Mouse (Mus musculus) MEL (cell line): ENCODE measurements around the gene Plekho1. TPM values are rescaled to one million over a fixed set of nuclear protein-coding genes. Genes with fewer than 3 reads are reported as not detected.

ENCODE experiments used
- DNase-seq: peaks from one replicate; pipeline ENCODE4 v3.0.0; 2011; ENCODE audit warnings: low read depth, low spot score
- H3K27ac ChIP-seq: 2 replicates; pipeline ENCODE4 v1.5.1; 2012; ENCODE audit warnings: low read depth, mild to moderate bottlenecking, control low read depth, low read length, moderate library complexity; ENCODE audit not compliant: control insufficient read depth
- H3K27me3 ChIP-seq, 2 experiments: fragments of 150-350 bp in 1 of 2; sonication (generic) in 1 of 2; 2 replicates each; pipeline ENCODE4 v1.6.1; 2012; ENCODE audit warnings: low read length in 2 of 2, mild to moderate bottlenecking in 2 of 2, improper control_type of control experiment in 1 of 2, moderate library complexity in 1 of 2; ENCODE audit not compliant: insufficient read depth in 2 of 2, control insufficient read depth in 1 of 2
- H3K36me3 ChIP-seq, 2 experiments: 2 replicates each; pipeline ENCODE4 v1.6.1; 2012 to 2014; ENCODE audit warnings: low read length in 2 of 2, improper control_type of control experiment in 1 of 2, inconsistent platforms in 1 of 2, mild to moderate bottlenecking in 1 of 2; ENCODE audit not compliant: insufficient read depth in 2 of 2, control insufficient read depth in 1 of 2
- H3K4me1 ChIP-seq, 2 experiments: fragments of 150-350 bp in 1 of 2; sonication (generic) in 1 of 2; 2 replicates each; pipeline ENCODE4 v1.6.1; 2012; ENCODE audit warnings: low read length in 2 of 2, improper control_type of control experiment in 1 of 2, mild to moderate bottlenecking in 1 of 2; ENCODE audit not compliant: insufficient read depth in 2 of 2, control insufficient read depth in 1 of 2
- H3K4me3 ChIP-seq, 2 experiments: fragments of 150-350 bp in 1 of 2; sonication (generic) in 1 of 2; 2 replicates each; pipeline ENCODE4 v1.5.1; 2012; ENCODE audit warnings: low read depth in 2 of 2, low read length in 2 of 2, mild to moderate bottlenecking in 2 of 2, moderate library complexity in 2 of 2, control low read depth in 1 of 2, improper control_type of control experiment in 1 of 2; ENCODE audit not compliant: control insufficient read depth in 1 of 2, insufficient read depth in 1 of 2
- H3K79me2 ChIP-seq: 2 replicates; pipeline ENCODE4 v1.6.1; 2012; ENCODE audit warnings: mild to moderate bottlenecking, low read length, moderate library complexity; ENCODE audit not compliant: control insufficient read depth, poor library complexity, insufficient read depth
- H3K9ac ChIP-seq: 2 replicates; pipeline ENCODE4 v1.6.1; 2012; ENCODE audit warnings: low read depth, mild to moderate bottlenecking, control low read depth, low read length, moderate library complexity; ENCODE audit not compliant: control insufficient read depth, poor library complexity, severe bottlenecking
- H3K9me3 ChIP-seq: fragments of 150-350 bp; sonication (generic); replicated peaks from 2 replicates; pipeline ENCODE4 v1.6.1; 2012; ENCODE audit warnings: mild to moderate bottlenecking, low read length, improper control_type of control experiment, moderate library complexity; ENCODE audit not compliant: insufficient read depth
- BHLHE40 ChIP-seq: IDR thresholded peaks from 2 replicates; pipeline ENCODE4 v1.6.1; 2012; ENCODE audit warnings: low read depth, mild to moderate bottlenecking, inconsistent platforms, low read length, improper control_type of control experiment, borderline replicate concordance
- CHD1 ChIP-seq: IDR thresholded peaks from 2 replicates; pipeline ENCODE4 v1.6.1; 2012; ENCODE audit warnings: low read depth, mild to moderate bottlenecking, inconsistent platforms, low read length, improper control_type of control experiment
- CHD2 ChIP-seq: IDR thresholded peaks from 2 replicates; pipeline ENCODE4 v1.6.1; 2011; ENCODE audit warnings: low read length, improper control_type of control experiment
- E2F4 ChIP-seq: IDR thresholded peaks from 2 replicates; pipeline ENCODE4 v1.6.1; 2011; ENCODE audit warnings: low read depth, low read length, improper control_type of control experiment, borderline replicate concordance
- ELF1 ChIP-seq: IDR thresholded peaks from 2 replicates; pipeline ENCODE4 v1.6.1; 2014; ENCODE audit warnings: low read depth, mild to moderate bottlenecking, inconsistent platforms, low read length, improper control_type of control experiment, moderate library complexity
- EP300 ChIP-seq, 2 experiments: IDR thresholded peaks; 2 replicates each; pipeline ENCODE4 v1.6.1; 2011; ENCODE audit warnings: improper control_type of control experiment in 2 of 2, low read length in 2 of 2, low read depth in 1 of 2, mild to moderate bottlenecking in 1 of 2
- ETS1 ChIP-seq: IDR thresholded peaks from 2 replicates; pipeline ENCODE4 v1.6.1; 2012; ENCODE audit warnings: low read depth, mild to moderate bottlenecking, inconsistent platforms, low read length, improper control_type of control experiment, moderate library complexity
- GABPA ChIP-seq: IDR thresholded peaks from 2 replicates; pipeline ENCODE4 v1.6.1; 2012; ENCODE audit warnings: low read depth, mild to moderate bottlenecking, inconsistent platforms, low read length, improper control_type of control experiment, moderate library complexity
- GATA1 ChIP-seq: IDR thresholded peaks from 2 replicates; pipeline ENCODE4 v1.6.1; 2011; ENCODE audit warnings: low read depth, low read length, improper control_type of control experiment
- HCFC1 ChIP-seq: IDR thresholded peaks from 2 replicates; pipeline ENCODE4 v1.6.1; 2012; ENCODE audit warnings: low read depth, mild to moderate bottlenecking, inconsistent platforms, low read length, improper control_type of control experiment, moderate library complexity
- JUND ChIP-seq: IDR thresholded peaks from 2 replicates; pipeline ENCODE4 v1.6.1; 2011; ENCODE audit warnings: low read depth, mild to moderate bottlenecking, improper control_type of control experiment, low read length
- MAZ ChIP-seq: IDR thresholded peaks from 2 replicates; pipeline ENCODE4 v1.6.1; 2012; ENCODE audit warnings: low read depth, mild to moderate bottlenecking, inconsistent platforms, low read length, improper control_type of control experiment
- MEF2A ChIP-seq: IDR thresholded peaks from 2 replicates; pipeline ENCODE4 v1.6.1; 2014; ENCODE audit warnings: low read depth, mild to moderate bottlenecking, inconsistent platforms, low read length, improper control_type of control experiment; ENCODE audit not compliant: poor library complexity, insufficient replicate concordance, severe bottlenecking; ENCODE audit errors: extremely low read depth
- MYB ChIP-seq: IDR thresholded peaks from 2 replicates; pipeline ENCODE4 v1.6.1; 2011; ENCODE audit warnings: mild to moderate bottlenecking, low read depth, low read length, improper control_type of control experiment
- MYC ChIP-seq: IDR thresholded peaks from 2 replicates; pipeline ENCODE4 v1.6.1; 2011; ENCODE audit warnings: low read depth, mild to moderate bottlenecking, low read length, improper control_type of control experiment, moderate library complexity
- NELFE ChIP-seq: IDR thresholded peaks from 2 replicates; pipeline ENCODE4 v1.6.1; 2011; ENCODE audit warnings: low read depth, low read length, improper control_type of control experiment
- POLR2A ChIP-seq, 2 experiments: IDR thresholded peaks; 2 replicates each; pipeline ENCODE4 v1.6.1; 2011 to 2012; ENCODE audit warnings: low read length in 2 of 2, mild to moderate bottlenecking in 2 of 2, control low read depth in 1 of 2, improper control_type of control experiment in 1 of 2, low read depth in 1 of 2, moderate library complexity in 1 of 2; ENCODE audit not compliant: control insufficient read depth in 1 of 2, insufficient read depth in 1 of 2, poor library complexity in 1 of 2
- POLR2AphosphoS2 ChIP-seq: IDR thresholded peaks from 2 replicates; pipeline ENCODE4 v1.6.1; 2011; ENCODE audit warnings: low read length, improper control_type of control experiment
- POLR2AphosphoS5 ChIP-seq: IDR thresholded peaks from 2 replicates; pipeline ENCODE4 v1.6.1; 2012; ENCODE audit warnings: low read depth, borderline replicate concordance, mild to moderate bottlenecking, inconsistent platforms, low read length, moderate library complexity, mixed read lengths
- RAD21 ChIP-seq: IDR thresholded peaks from 2 replicates; pipeline ENCODE4 v1.6.1; 2011; ENCODE audit warnings: mild to moderate bottlenecking, low read depth, low read length, improper control_type of control experiment
- RCOR1 ChIP-seq: IDR thresholded peaks from 2 replicates; pipeline ENCODE4 v1.6.1; 2012; ENCODE audit warnings: low read depth, mild to moderate bottlenecking, inconsistent platforms, low read length, improper control_type of control experiment
- SIN3A ChIP-seq: IDR thresholded peaks from 2 replicates; pipeline ENCODE4 v1.6.1; 2012; ENCODE audit warnings: low read length, improper control_type of control experiment, inconsistent platforms
- TBP ChIP-seq: IDR thresholded peaks from 2 replicates; pipeline ENCODE4 v1.8.0; 2011; ENCODE audit warnings: low read depth, low read length, improper control_type of control experiment
- TCF12 ChIP-seq: IDR thresholded peaks from 2 replicates; pipeline ENCODE4 v1.6.1; 2014; ENCODE audit warnings: low read depth, mild to moderate bottlenecking, inconsistent platforms, low read length, improper control_type of control experiment, moderate library complexity
- USF1 ChIP-seq: IDR thresholded peaks from 2 replicates; pipeline ENCODE4 v1.6.1; 2014; ENCODE audit warnings: low read depth, mild to moderate bottlenecking, inconsistent platforms, low read length, improper control_type of control experiment, moderate library complexity
- ZC3H11A ChIP-seq: IDR thresholded peaks from 2 replicates; pipeline ENCODE4 v1.6.1; 2012; ENCODE audit warnings: low read depth, mild to moderate bottlenecking, inconsistent platforms, low read length, improper control_type of control experiment
- ZMIZ1 ChIP-seq: IDR thresholded peaks from 2 replicates; pipeline ENCODE4 v1.6.1; 2012; ENCODE audit warnings: low read depth, mild to moderate bottlenecking, inconsistent platforms, low read length, improper control_type of control experiment, moderate library complexity
- ZNF384 ChIP-seq: IDR thresholded peaks from 2 replicates; pipeline ENCODE4 v1.6.1; 2012; ENCODE audit warnings: low read depth, mild to moderate bottlenecking, inconsistent platforms, low read length, improper control_type of control experiment
- polyA plus RNA-seq, 2 experiments: library from polyadenylated mRNA; stranded (reverse) in 1 of 2; unstranded in 1 of 2; fragments of >175 nt in 1 of 2; fragments of >200 nt in 1 of 2; gene quantifications; 2 replicates each; pipeline versions ENCODE4 v1.2.1 to v1.2.4; 2012; ENCODE audit warnings: low replicate concordance in 2 of 2, low read depth in 1 of 2; ENCODE audit not compliant: insufficient read length in 2 of 2, insufficient read depth in 1 of 2, missing spikeins in 1 of 2
- total RNA-seq: library from RNA; depleted of rRNA; stranded (reverse); fragments of 300-350 nt; gene quantifications from 2 replicates; pipeline ENCODE4 v1.2.3, GENCODE M21; 2012

Plekho1 gene
- total and polyA plus RNA-seq, 3 experiments, result 4.2 to 19.2 TPM; not detected in 1

DNA sequence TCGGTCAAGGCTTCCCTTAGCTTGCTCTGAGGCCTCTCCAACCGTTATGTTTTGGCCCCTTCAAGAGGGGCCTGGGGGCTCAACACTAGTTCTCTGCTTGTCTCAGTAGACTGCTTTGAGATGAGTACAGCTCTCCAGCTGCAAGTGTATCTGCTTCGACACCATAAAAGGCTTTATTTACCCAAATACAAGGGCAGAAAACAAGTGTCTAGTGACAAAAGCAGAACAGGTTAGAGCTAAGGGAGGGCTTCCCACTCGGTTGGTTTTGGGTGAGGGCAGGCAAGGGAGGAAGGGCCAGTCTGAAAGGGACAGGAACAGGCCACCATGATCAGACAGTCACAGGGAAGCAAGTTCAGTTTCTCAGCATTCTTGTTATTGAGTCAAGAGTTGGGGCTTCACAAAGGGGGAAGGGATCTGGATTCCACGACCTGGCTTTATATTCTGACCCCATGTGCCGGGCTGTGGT is 1.4 kb downstream of the Plekho1 start (continued):
- no peak for TF ChIP-seq MEF2A
- no peak for TF ChIP-seq TBP

DNA sequence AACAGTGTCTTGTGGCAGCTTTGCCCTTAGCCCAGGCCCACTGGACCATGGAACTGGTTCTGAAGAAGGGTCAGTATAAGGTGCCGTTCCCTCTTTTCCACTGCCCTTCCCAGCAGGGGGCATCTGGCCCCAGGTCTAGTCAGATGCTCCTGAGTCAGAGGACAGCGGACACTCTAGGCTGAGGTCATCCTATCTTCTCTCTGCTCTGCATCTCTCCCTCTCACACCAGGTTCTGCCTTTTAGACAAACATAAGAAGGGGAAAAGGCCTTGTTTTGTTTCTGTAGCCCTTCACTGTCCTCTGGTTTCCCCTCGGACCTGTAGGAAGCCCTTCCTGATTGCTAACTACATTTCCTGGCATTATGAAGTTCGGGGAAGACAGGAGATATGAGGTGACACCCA is 1.9 kb downstream of the Plekho1 start:
- Histone ChIP-seq H3K4me1 (peaks cover 11 to 19% of the 10 kb centered on the region in 2 experiments), H3K4me3 (no peak overlapping the region), H3K9ac (no peak overlapping the region), H3K9me3 (no peaks in the 10 kb centered on the region), H3K27ac (no peak overlapping the region), H3K36me3 (peaks cover 0 to 14% of the 10 kb centered on the region in 2 experiments; a peak in 2 of 4 replicates), H3K79me2 (peaks cover 3% of the 10 kb centered on the region; the same call in 1 of the 2 replicates), H3K27me3 (no peaks in the 10 kb centered on the region)
- no peak for DNase-seq
- TF ChIP-seq EP300 (IDR thresholded peaks at IDR 0.05; ENCODE audit: low read depth in 1 of 2, low read length in 2 of 2) (no peak), E2F4 (no peak), MYC (no peak), ZNF384 (no peak), MEF2A (no peak), GABPA (no peak), TCF12 (no peak), RAD21 (no peak), MAZ (no peak), TBP (no peak), SIN3A (no peak), MYB (no peak), GATA1 (no peak), ELF1 (no peak), CHD2 (no peak), ZMIZ1 (no peak), RCOR1 (no peak)

DNA sequence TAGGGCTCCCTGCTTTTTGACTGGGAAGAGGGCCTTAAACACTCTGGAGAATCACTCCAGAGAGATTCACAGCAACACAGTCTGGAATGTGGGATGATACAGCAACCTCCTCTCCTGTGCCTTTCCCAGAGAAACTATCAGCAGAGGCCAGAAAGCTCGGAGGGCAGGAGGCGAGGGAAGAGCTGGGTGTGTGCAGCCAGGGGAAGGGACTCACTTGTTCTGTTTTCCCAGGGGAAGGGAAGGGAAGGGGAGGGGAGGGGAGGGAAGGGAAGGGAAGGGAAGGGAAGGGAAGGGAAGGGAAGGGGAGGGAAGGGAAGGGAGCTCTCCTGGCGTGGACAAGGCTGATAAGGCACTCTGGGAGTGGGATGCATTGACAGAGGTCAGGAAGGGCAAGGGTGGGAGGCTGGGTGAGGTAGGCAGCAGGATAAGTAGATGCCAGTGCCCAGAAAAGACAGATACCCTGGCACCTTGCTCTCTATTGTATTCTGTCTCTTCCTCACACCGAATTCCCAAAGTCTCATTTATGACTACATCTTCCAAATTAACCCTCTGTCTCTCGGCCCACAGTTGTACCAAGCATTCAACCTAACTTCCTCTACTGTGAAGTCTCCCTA is 2.7 kb downstream of the Plekho1 start:
- Histone ChIP-seq H3K4me1 (peaks cover 12 to 23% of the 10 kb centered on the region in 2 experiments), H3K27ac (no peak overlapping the region)

More for the DNA sequence above, 2.7 kb downstream of the Plekho1 start:
- Histone ChIP-seq H3K9me3 (no peaks in the 10 kb centered on the region), H3K9ac (no peak overlapping the region), H3K4me3 (no peak overlapping the region), H3K27me3 (no peaks in the 10 kb centered on the region), H3K36me3 (peaks cover 0 to 16% of the 10 kb centered on the region in 2 experiments; a peak in 2 of 4 replicates), H3K79me2 (peaks cover 3% of the 10 kb centered on the region; the same call in 1 of the 2 replicates)
- no peak for DNase-seq
- TF ChIP-seq USF1 (no peak), ZNF384 (no peak), CHD1 (no peak), ETS1 (no peak), POLR2AphosphoS5 (no peak), HCFC1 (no peak), ZC3H11A (no peak), BHLHE40 (no peak), ZMIZ1 (no peak), POLR2AphosphoS2 (no peak), POLR2A (IDR thresholded peaks at IDR 0.05; ENCODE audit: control insufficient read depth in 1 of 2, insufficient read depth in 1 of 2, low read depth in 1 of 2, low read length in 2 of 2, poor library complexity in 1 of 2) (no peak), JUND (no peak), SIN3A (no peak), NELFE (no peak), CHD2 (no peak), GABPA (no peak), RAD21 (no peak)
